Mouse (Mus musculus): ENCODE measurements around the gene Timp1. TPM values are rescaled to one million over a fixed set of nuclear protein-coding genes. Genes with fewer than 3 reads are reported as not detected.
A peak's percentile ranks its signal among the peaks of the same experiment; 100 is the strongest.

Timp1 gene
- 5.9 and 7.7 TPM in 2 replicates for polyA plus RNA-seq (2012; rRNA removed)

DNA sequence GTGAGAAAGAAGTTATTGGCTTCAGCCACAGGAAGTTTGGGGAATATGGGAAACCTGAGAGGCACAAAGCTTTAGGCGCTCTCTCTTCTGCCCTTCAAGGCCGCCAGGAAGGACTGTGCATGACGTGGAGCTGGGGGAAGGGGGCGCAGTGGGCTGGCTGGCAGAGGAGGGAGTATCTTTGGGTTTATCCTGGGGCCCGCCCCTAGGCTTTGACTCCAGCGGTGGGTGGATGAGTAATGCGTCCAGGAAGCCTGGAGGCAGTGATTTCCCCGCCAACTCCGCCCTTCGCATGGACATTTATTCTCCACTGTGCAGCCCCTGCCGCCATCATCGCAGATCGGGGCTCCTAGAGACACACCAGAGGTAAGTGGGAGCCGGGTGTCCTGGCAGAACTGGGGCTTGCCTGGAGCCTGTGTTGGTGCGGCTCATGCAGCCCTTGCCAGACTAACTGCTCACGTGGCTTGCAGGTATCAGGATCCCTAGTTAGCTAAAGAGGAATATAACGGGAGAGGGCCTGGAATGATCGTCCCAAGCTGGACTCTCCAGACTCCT lies at the start of gene Timp1:
Gene Timp1, plus strand, starts transcription at position 205 of the 552 bp plus-strand sequence.
- Histone ChIP-seq H3K4me3 (ENCODE audit: extremely low read depth, insufficient read depth, insufficient read length) (peak within 1 kb of the TSS; percentile 18; the same call in 1 of the 2 replicates), H3K36me3 (ENCODE audit: control insufficient read depth, insufficient read depth, low read length) (no peaks in the 10 kb centered on the region), H3K4me1 (ENCODE audit: control insufficient read depth, insufficient read depth, insufficient read length) (no peaks in the 10 kb centered on the region), H3K27me3 (ENCODE audit: control insufficient read depth, insufficient read depth, low read length) (no peaks in the 10 kb centered on the region), H3K27ac (ENCODE audit: insufficient read depth, low read length) (no peak within 1 kb of the TSS)
- 33% methylated on average over 18 of the region's 18 CpGs for WGBS
- no peak for DNase-seq (ENCODE audit: low read depth in 1 of 2, low spot score in 2 of 2)
- no peak for TF ChIP-seq CTCF (IDR thresholded peaks at IDR 0.05; ENCODE audit: extremely low read depth, insufficient read depth, insufficient read length, insufficient replicate concordance)
- TF ChIP-seq POLR2A (IDR thresholded peaks at IDR 0.05; ENCODE audit: low read depth, low read length), result no peak

- Histone ChIP-seq H3K36me3 (ENCODE audit: control insufficient read depth, insufficient read depth, low read length) (no peaks in the 10 kb centered on the region), H3K27ac (ENCODE audit: insufficient read depth, low read length) (no peak overlapping the region), H3K27me3 (ENCODE audit: control insufficient read depth, insufficient read depth, low read length) (no peaks in the 10 kb centered on the region), H3K4me3 (ENCODE audit: extremely low read depth, insufficient read depth, insufficient read length) (no peak overlapping the region), H3K4me1 (ENCODE audit: control insufficient read depth, insufficient read depth, insufficient read length) (no peaks in the 10 kb centered on the region)
- no peak for TF ChIP-seq POLR2A (IDR thresholded peaks at IDR 0.05; ENCODE audit: low read depth, low read length)
- no peak for TF ChIP-seq CTCF (IDR thresholded peaks at IDR 0.05; ENCODE audit: extremely low read depth, insufficient read depth, insufficient read length, insufficient replicate concordance)
- no peak for DNase-seq (ENCODE audit: low read depth in 1 of 2, low spot score in 2 of 2)
- WGBS, result 30% methylated on average over 5 of the region's 5 CpGs
Observed at GRCm38 (mm10) chrX:20828934-20829333, 41.0 kb upstream of the Timp1 start.

DNA sequence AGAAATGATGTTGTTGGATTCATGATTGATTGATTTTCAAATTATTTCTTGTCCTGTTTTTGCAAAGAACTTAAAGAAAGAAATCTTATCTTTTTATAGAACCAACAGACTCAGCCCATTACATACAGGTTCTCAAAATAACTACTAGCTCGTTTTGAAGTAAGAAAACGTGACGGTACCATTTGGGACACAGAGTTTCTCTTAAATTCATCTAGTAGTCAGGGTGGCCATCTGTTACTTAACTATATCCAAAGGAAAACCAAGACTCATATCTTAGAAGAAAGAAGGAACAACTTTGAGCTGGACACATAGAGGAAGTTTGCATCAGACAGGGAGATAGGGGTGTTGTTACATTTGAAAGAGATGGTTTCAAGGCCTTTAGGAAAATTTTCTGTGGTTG lies 22.7 kb upstream of the Timp1 start:
- H3K27ac ChIP-seq (ENCODE audit: insufficient read depth, low read length), result no peak overlapping the region
- no peaks in the 10 kb centered on the region for H3K4me1 ChIP-seq (ENCODE audit: control insufficient read depth, insufficient read depth, insufficient read length)
- WGBS, result 86% methylated on average over 3 of the region's 3 CpGs
- no peak for TF ChIP-seq CTCF (IDR thresholded peaks at IDR 0.05; ENCODE audit: extremely low read depth, insufficient read depth, insufficient read length, insufficient replicate concordance)
- TF ChIP-seq POLR2A (IDR thresholded peaks at IDR 0.05; ENCODE audit: low read depth, low read length), result no peak
- no peak for DNase-seq (ENCODE audit: low read depth in 1 of 2, low spot score in 2 of 2)
- H3K36me3 ChIP-seq (ENCODE audit: control insufficient read depth, insufficient read depth, low read length), result peaks cover 4% of the 10 kb centered on the region
- H3K4me3 ChIP-seq (ENCODE audit: extremely low read depth, insufficient read depth, insufficient read length), result no peak overlapping the region
- H3K27me3 ChIP-seq (ENCODE audit: control insufficient read depth, insufficient read depth, low read length), result no peaks in the 10 kb centered on the region

DNA sequence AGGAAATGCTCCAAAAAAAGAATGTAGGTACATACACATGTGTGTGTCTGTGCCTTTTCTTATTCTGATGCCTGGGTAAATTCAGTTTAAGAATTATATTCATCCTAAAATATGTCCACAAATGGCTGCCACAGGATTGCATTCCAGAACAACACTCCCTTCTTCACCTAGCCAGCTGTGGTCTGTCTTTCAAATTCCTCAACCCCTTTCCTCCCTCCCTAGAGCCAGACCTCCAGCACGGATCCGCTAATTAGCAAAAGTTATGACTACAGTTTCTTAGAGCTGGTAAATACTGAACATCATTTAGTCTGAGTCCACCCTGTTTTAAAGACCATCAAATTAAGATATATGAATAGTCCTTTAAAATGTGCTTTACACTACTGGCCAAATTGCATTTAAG lies 22.1 kb upstream of the Timp1 start:
- H3K36me3 ChIP-seq (ENCODE audit: control insufficient read depth, insufficient read depth, low read length), result peaks cover 4% of the 10 kb centered on the region
- 31% methylated on average over 2 of the region's 2 CpGs for WGBS
- H3K4me1 ChIP-seq (ENCODE audit: control insufficient read depth, insufficient read depth, insufficient read length), result no peaks in the 10 kb centered on the region
- TF ChIP-seq POLR2A (IDR thresholded peaks at IDR 0.05; ENCODE audit: low read depth, low read length) (no peak), CTCF (IDR thresholded peaks at IDR 0.05; ENCODE audit: extremely low read depth, insufficient read depth, insufficient read length, insufficient replicate concordance) (no peak)
- DNase-seq (ENCODE audit: low read depth in 1 of 2, low spot score in 2 of 2), result no peak
- no peak overlapping the region for H3K4me3 ChIP-seq (ENCODE audit: extremely low read depth, insufficient read depth, insufficient read length)
- no peaks in the 10 kb centered on the region for H3K27me3 ChIP-seq (ENCODE audit: control insufficient read depth, insufficient read depth, low read length)
- H3K27ac ChIP-seq (ENCODE audit: insufficient read depth, low read length), result no peak overlapping the region

DNA sequence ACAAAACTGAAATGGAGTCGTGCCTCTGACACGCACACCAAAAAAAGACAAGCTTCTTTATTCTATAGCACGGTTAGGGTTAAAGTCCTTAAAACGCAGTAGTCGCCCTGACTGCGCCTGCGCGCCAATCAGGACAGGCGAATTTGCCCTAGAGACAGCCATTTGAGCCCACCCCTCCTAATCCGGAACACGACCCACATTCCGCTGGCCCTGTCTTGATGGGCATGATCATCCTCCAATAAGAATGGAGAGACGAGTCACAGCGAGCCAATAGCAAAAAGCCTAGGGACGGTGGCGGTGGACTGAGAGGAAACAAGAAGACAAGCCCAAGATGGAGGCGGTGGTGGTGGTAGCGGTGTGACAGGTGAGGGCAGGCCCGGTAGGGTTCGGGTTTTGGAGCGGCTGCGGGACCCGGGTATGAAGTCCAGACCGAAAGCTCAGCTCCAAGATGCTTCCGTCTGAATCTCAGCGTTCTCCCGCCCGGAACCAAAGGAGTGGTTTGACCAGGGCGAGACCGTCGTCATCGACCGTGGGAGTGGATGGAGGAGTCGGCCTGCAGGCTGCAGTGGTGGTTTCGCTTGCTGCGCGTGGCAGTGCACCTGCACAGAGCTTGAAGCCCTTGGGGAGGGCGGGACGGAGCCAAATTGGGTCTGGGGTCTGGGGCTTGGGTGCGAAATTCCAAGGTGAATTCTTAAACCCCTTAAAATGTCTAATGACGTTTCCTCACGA lies 21.5 kb upstream of the Timp1 start:
- Histone ChIP-seq H3K36me3 (ENCODE audit: control insufficient read depth, insufficient read depth, low read length) (peaks cover 5% of the 10 kb centered on the region), H3K27ac (ENCODE audit: insufficient read depth, low read length) (peak overlapping the region; percentile 77), H3K4me1 (ENCODE audit: control insufficient read depth, insufficient read depth, insufficient read length) (no peaks in the 10 kb centered on the region), H3K4me3 (ENCODE audit: extremely low read depth, insufficient read depth, insufficient read length) (peak overlapping the region; percentile 92), H3K27me3 (ENCODE audit: control insufficient read depth, insufficient read depth, low read length) (no peaks in the 10 kb centered on the region)
- TF ChIP-seq CTCF (IDR thresholded peaks at IDR 0.05; ENCODE audit: extremely low read depth, insufficient read depth, insufficient read length, insufficient replicate concordance) (no peak), POLR2A (IDR thresholded peaks at IDR 0.05; ENCODE audit: low read depth, low read length) (peak; percentile 77)
- 26% methylated on average over 42 of the region's 42 CpGs for WGBS
- DNase-seq (ENCODE audit: low read depth in 1 of 2, low spot score in 2 of 2), result peak; percentile 86 to 95

DNA sequence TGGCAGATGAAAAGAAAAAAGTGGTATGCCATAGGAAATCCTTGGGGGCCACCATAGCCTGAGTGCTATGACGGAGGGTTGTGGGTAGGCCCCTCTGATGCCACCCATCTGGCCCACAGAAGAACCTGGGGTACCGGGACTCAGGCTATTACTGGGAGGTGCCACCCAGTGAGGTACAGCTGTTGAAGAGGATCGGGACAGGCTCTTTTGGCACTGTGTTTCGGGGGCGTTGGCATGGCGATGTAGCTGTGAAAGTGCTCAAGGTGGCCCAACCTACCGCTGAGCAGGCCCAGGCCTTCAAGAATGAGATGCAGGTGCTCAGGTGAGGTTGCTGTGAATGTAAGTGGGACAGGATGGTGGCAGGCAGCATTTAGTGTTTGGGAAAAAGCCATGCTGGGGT lies 16.2 kb upstream of the Timp1 start:
- no peak for DNase-seq (ENCODE audit: low read depth in 1 of 2, low spot score in 2 of 2)
- Histone ChIP-seq H3K27ac (ENCODE audit: insufficient read depth, low read length) (no peak overlapping the region), H3K27me3 (ENCODE audit: control insufficient read depth, insufficient read depth, low read length) (no peaks in the 10 kb centered on the region), H3K36me3 (ENCODE audit: control insufficient read depth, insufficient read depth, low read length) (peaks cover 11% of the 10 kb centered on the region), H3K4me3 (ENCODE audit: extremely low read depth, insufficient read depth, insufficient read length) (no peak overlapping the region), H3K4me1 (ENCODE audit: control insufficient read depth, insufficient read depth, insufficient read length) (no peaks in the 10 kb centered on the region)
- no peak for TF ChIP-seq POLR2A (IDR thresholded peaks at IDR 0.05; ENCODE audit: low read depth, low read length)
- TF ChIP-seq CTCF (IDR thresholded peaks at IDR 0.05; ENCODE audit: extremely low read depth, insufficient read depth, insufficient read length, insufficient replicate concordance), result no peak
- 95% methylated on average over 7 of the region's 7 CpGs for WGBS

All from spleen, adult 2 months (tissue).